Mouse (Mus musculus): Measurements from ENCODE around the gene Tctn1. TPM values are rescaled to one million over a fixed set of nuclear protein-coding genes. Genes with fewer than 3 reads are reported as not detected.

Tctn1 gene
- 6.2 and 6.6 TPM in 2 replicates for polyA plus RNA-seq (2014; fragmentation: Nextera tagmentation; extraction: Ambion mirVana)

GRCm38 (mm10) chr5:122263933-122264905 is at the start of gene Tctn1:
TSS of gene Tctn1 (minus strand) at chr5:122264460.
- peaks cover 9% of the 10 kb centered on the region; the same call in 1 of the 2 replicates for H3K4me1 ChIP-seq (ENCODE audit: control insufficient read depth, insufficient read depth, low read length)
- no peaks in the 10 kb centered on the region for H3K9me3 ChIP-seq (ENCODE audit: control insufficient read depth, low read length)
- ATAC-seq (ENCODE audit: low FRiP score, low TSS enrichment) (peak; percentile 97), DNase-seq (peak; percentile 97)
- WGBS: 2% methylated on average over 49 of the region's 49 CpGs
- peaks cover 12% of the 10 kb centered on the region for H3K36me3 ChIP-seq (ENCODE audit: control insufficient read depth, insufficient read depth, low read length)
- peak within 1 kb of the TSS; percentile 84 for H3K9ac ChIP-seq (replicated peaks; ENCODE audit: low read length)
- H3K4me3 ChIP-seq (replicated peaks; ENCODE audit: low read depth, low read length): peak within 1 kb of the TSS; percentile 77
- peak within 1 kb of the TSS; percentile 78 for H3K27ac ChIP-seq (replicated peaks; ENCODE audit: low read depth, low read length)
- peak within 1 kb of the TSS; percentile 77 for H3K4me2 ChIP-seq (ENCODE audit: low read length)
- H3K27me3 ChIP-seq (ENCODE audit: control insufficient read depth, insufficient read depth, low read length): no peaks in the 10 kb centered on the region

GRCm38 (mm10) chr5:122312942-122313684 is 48.9 kb upstream of the Tctn1 start:
- Histone ChIP-seq H3K36me3 (ENCODE audit: control insufficient read depth, insufficient read depth, low read length) (peaks cover 50% of the 10 kb centered on the region), H3K4me3 (replicated peaks; ENCODE audit: low read depth, low read length) (no peak overlapping the region), H3K9ac (replicated peaks; ENCODE audit: low read length) (no peak overlapping the region), H3K4me1 (ENCODE audit: control insufficient read depth, insufficient read depth, low read length) (no peaks in the 10 kb centered on the region), H3K4me2 (ENCODE audit: low read length) (no peak overlapping the region), H3K9me3 (ENCODE audit: control insufficient read depth, low read length) (no peaks in the 10 kb centered on the region), H3K27me3 (ENCODE audit: control insufficient read depth, insufficient read depth, low read length) (no peaks in the 10 kb centered on the region), H3K27ac (replicated peaks; ENCODE audit: low read depth, low read length) (no peak overlapping the region)
- ATAC-seq (ENCODE audit: low FRiP score, low TSS enrichment) (no peak), DNase-seq (no peak)
- 94% methylated on average over 17 of the region's 17 CpGs for WGBS

GRCm38 (mm10) chr5:122312346-122312745 is 48.1 kb upstream of the Tctn1 start:
- 82% methylated on average over 4 of the region's 4 CpGs for WGBS
- no peaks in the 10 kb centered on the region for H3K27me3 ChIP-seq (ENCODE audit: control insufficient read depth, insufficient read depth, low read length)
- H3K36me3 ChIP-seq (ENCODE audit: control insufficient read depth, insufficient read depth, low read length): peaks cover 48% of the 10 kb centered on the region
- H3K4me3 ChIP-seq (replicated peaks; ENCODE audit: low read depth, low read length): no peak overlapping the region
- H3K27ac ChIP-seq (replicated peaks; ENCODE audit: low read depth, low read length): no peak overlapping the region
- ATAC-seq (ENCODE audit: low FRiP score, low TSS enrichment): no peak
- no peaks in the 10 kb centered on the region for H3K4me1 ChIP-seq (ENCODE audit: control insufficient read depth, insufficient read depth, low read length)
- DNase-seq: no peak
- no peak overlapping the region for H3K4me2 ChIP-seq (ENCODE audit: low read length)
- no peak overlapping the region for H3K9ac ChIP-seq (replicated peaks; ENCODE audit: low read length)
- H3K9me3 ChIP-seq (ENCODE audit: control insufficient read depth, low read length): no peaks in the 10 kb centered on the region

DNA sequence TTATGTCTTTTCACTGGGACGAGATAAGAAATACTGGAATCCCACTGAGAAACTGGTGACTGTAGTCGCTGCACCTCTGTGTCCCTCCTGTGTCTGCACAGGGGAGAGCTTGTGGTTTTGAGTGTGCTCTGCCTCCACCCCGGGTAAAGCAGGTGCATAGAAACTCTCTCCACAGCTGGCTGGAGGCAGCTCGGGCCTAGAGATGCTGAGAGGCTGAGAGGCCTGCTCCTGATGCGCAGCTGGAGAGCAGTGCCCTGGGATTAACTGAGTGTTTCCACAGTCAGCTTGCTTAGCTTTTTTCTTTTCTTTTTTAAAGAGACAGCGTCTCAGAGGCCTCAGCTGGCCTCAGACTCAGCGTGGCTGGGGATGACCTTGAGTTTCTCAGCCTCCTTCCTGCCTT is 47.4 kb upstream of the Tctn1 start:
- H3K4me3 ChIP-seq (replicated peaks; ENCODE audit: low read depth, low read length): no peak overlapping the region
- WGBS: 57% methylated on average over 7 of the region's 7 CpGs
- no peaks in the 10 kb centered on the region for H3K9me3 ChIP-seq (ENCODE audit: control insufficient read depth, low read length)
- H3K36me3 ChIP-seq (ENCODE audit: control insufficient read depth, insufficient read depth, low read length): peaks cover 44% of the 10 kb centered on the region
- H3K4me2 ChIP-seq (ENCODE audit: low read length): no peak overlapping the region
- no peak overlapping the region for H3K9ac ChIP-seq (replicated peaks; ENCODE audit: low read length)
- no peaks in the 10 kb centered on the region for H3K27me3 ChIP-seq (ENCODE audit: control insufficient read depth, insufficient read depth, low read length)
- H3K27ac ChIP-seq (replicated peaks; ENCODE audit: low read depth, low read length): 0 out of 2 replicates have a peak overlapping the region, but pooled peaks have one; percentile 32
- no peaks in the 10 kb centered on the region for H3K4me1 ChIP-seq (ENCODE audit: control insufficient read depth, insufficient read depth, low read length)
- no peak for ATAC-seq (ENCODE audit: low FRiP score, low TSS enrichment)
- no peak for DNase-seq

DNA sequence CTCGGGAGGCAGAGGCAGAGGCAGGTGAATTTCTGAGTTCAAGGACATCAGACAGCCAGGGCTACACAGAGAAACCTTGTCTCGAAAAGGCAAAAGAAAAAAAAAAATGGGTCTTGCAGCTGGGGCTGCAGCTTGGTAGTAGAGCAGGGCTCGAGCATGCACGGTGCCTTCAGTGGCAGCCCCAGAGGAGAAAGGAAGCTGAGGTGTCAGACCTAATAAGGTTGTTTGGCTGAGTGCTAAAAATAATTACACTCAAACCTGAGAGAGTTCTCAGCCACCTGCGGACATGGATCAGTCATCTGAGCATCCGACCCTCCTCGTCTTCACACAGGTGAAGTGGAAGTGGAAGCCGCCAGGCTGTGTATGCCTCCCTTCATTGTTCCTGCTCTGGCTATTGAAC is 46.4 kb upstream of the Tctn1 start:
- no peak for ATAC-seq (ENCODE audit: low FRiP score, low TSS enrichment)
- no peak overlapping the region for H3K27ac ChIP-seq (replicated peaks; ENCODE audit: low read depth, low read length)

GRCm38 (mm10) chr5:122306536-122306935 is 42.3 kb upstream of the Tctn1 start:
- Histone ChIP-seq H3K9me3 (ENCODE audit: control insufficient read depth, low read length) (no peaks in the 10 kb centered on the region), H3K27ac (replicated peaks; ENCODE audit: low read depth, low read length) (no peak overlapping the region), H3K36me3 (ENCODE audit: control insufficient read depth, insufficient read depth, low read length) (peaks cover 19% of the 10 kb centered on the region), H3K4me3 (replicated peaks; ENCODE audit: low read depth, low read length) (no peak overlapping the region), H3K27me3 (ENCODE audit: control insufficient read depth, insufficient read depth, low read length) (no peaks in the 10 kb centered on the region), H3K4me1 (ENCODE audit: control insufficient read depth, insufficient read depth, low read length) (0 out of 2 replicates have a peak, but pooled peaks cover 4% of the 10 kb centered on the region), H3K9ac (replicated peaks; ENCODE audit: low read length) (no peak overlapping the region), H3K4me2 (ENCODE audit: low read length) (no peak overlapping the region)
- ATAC-seq (ENCODE audit: low FRiP score, low TSS enrichment): no peak
- no peak for DNase-seq
- WGBS: 93% methylated on average over 3 of the region's 3 CpGs

More for the DNA sequence above, 46.4 kb upstream of the Tctn1 start:
- Histone ChIP-seq H3K4me2 (ENCODE audit: low read length) (no peak overlapping the region), H3K36me3 (ENCODE audit: control insufficient read depth, insufficient read depth, low read length) (peaks cover 44% of the 10 kb centered on the region), H3K9me3 (ENCODE audit: control insufficient read depth, low read length) (no peaks in the 10 kb centered on the region), H3K4me1 (ENCODE audit: control insufficient read depth, insufficient read depth, low read length) (no peaks in the 10 kb centered on the region), H3K9ac (replicated peaks; ENCODE audit: low read length) (no peak overlapping the region), H3K4me3 (replicated peaks; ENCODE audit: low read depth, low read length) (no peak overlapping the region), H3K27me3 (ENCODE audit: control insufficient read depth, insufficient read depth, low read length) (no peaks in the 10 kb centered on the region)
- whole genome bisulfite sequencing: 84% methylated on average over 8 of the region's 8 CpGs
- no peak for DNase-seq

DNA sequence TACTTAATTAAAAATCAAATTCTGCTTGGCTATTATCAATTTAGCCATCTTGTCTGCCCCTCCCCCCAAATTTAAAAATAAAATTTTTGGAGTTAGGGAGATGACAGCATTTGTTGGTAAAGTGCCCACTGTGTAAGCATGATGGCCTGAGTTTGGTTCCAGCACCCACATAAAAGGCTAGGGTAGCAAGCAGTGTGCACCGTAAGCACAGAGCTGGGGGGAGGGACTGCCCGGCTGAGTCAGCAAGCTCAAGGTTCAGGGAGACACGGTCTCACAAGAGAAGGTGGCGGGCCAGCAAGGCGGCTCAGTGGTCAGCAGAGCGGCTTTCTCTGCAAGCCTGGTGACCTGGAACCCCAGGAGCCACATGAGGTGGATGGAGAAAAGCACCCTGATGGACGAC is 41.2 kb upstream of the Tctn1 start:
- H3K36me3 ChIP-seq (ENCODE audit: control insufficient read depth, insufficient read depth, low read length): peaks cover 12% of the 10 kb centered on the region
- H3K4me1 ChIP-seq (ENCODE audit: control insufficient read depth, insufficient read depth, low read length): 0 out of 2 replicates have a peak, but pooled peaks cover 4% of the 10 kb centered on the region
- H3K9ac ChIP-seq (replicated peaks; ENCODE audit: low read length): no peak overlapping the region
- 91% methylated on average over 7 of the region's 7 CpGs for WGBS
- no peak overlapping the region for H3K4me3 ChIP-seq (replicated peaks; ENCODE audit: low read depth, low read length)
- ATAC-seq (ENCODE audit: low FRiP score, low TSS enrichment): no peak
- DNase-seq: no peak
- H3K27ac ChIP-seq (replicated peaks; ENCODE audit: low read depth, low read length): no peak overlapping the region
- H3K9me3 ChIP-seq (ENCODE audit: control insufficient read depth, low read length): no peaks in the 10 kb centered on the region
- H3K4me2 ChIP-seq (ENCODE audit: low read length): no peak overlapping the region
- H3K27me3 ChIP-seq (ENCODE audit: control insufficient read depth, insufficient read depth, low read length): no peaks in the 10 kb centered on the region

GRCm38 (mm10) chr5:122304541-122304940 is 40.3 kb upstream of the Tctn1 start:
- Histone ChIP-seq H3K4me3 (replicated peaks; ENCODE audit: low read depth, low read length) (no peak overlapping the region), H3K9ac (replicated peaks; ENCODE audit: low read length) (no peak overlapping the region), H3K9me3 (ENCODE audit: control insufficient read depth, low read length) (no peaks in the 10 kb centered on the region), H3K27ac (replicated peaks; ENCODE audit: low read depth, low read length) (no peak overlapping the region), H3K36me3 (ENCODE audit: control insufficient read depth, insufficient read depth, low read length) (peaks cover 10% of the 10 kb centered on the region), H3K4me2 (ENCODE audit: low read length) (no peak overlapping the region), H3K4me1 (ENCODE audit: control insufficient read depth, insufficient read depth, low read length) (0 out of 2 replicates have a peak, but pooled peaks cover 4% of the 10 kb centered on the region), H3K27me3 (ENCODE audit: control insufficient read depth, insufficient read depth, low read length) (no peaks in the 10 kb centered on the region)
- WGBS: 89% methylated on average over 6 of the region's 6 CpGs
- ATAC-seq (ENCODE audit: low FRiP score, low TSS enrichment) (no peak), DNase-seq (no peak)

Measured in midbrain, embryonic 14.5 days (tissue).